Mouse (Mus musculus): ENCODE results near the gene Soat1. TPM values are rescaled to one million over a fixed set of nuclear protein-coding genes. Genes with fewer than 3 reads are reported as not detected.

Soat1 gene
- polyA plus RNA-seq, 1 experiment from 2014 or later, result 43.9 TPM

- ATAC-seq (no peak), DNase-seq (no peak)
- Histone ChIP-seq H3K36me3 (replicated peaks; ENCODE audit: insufficient read depth, low read length) (peaks cover 47% of the 10 kb centered on the region), H3K9ac (replicated peaks) (no peak overlapping the region), H3K9me3 (ENCODE audit: low read length) (no peaks in the 10 kb centered on the region), H3K27ac (ENCODE audit: low read depth) (no peak overlapping the region), H3K4me2 (ENCODE audit: low read depth, low read length) (no peak overlapping the region), H3K27me3 (ENCODE audit: insufficient read depth, low read length) (no peaks in the 10 kb centered on the region), H3K4me3 (ENCODE audit: low read depth, low read length) (no peak overlapping the region), H3K4me1 (ENCODE audit: insufficient read depth) (no peaks in the 10 kb centered on the region)
- TF ChIP-seq EP300 (IDR thresholded peaks at IDR 0.05; ENCODE audit: low read depth), result no peak
- TF ChIP-seq CTCF (IDR thresholded peaks at IDR 0.05; ENCODE audit: low read depth), result no peak
- WGBS (ENCODE audit: insufficient replicate concordance), result 76% methylated on average over 10 of the region's 10 CpGs
Observed at GRCm38 (mm10) chr1:156432498-156432897, 41.6 kb downstream of the Soat1 start.

DNA sequence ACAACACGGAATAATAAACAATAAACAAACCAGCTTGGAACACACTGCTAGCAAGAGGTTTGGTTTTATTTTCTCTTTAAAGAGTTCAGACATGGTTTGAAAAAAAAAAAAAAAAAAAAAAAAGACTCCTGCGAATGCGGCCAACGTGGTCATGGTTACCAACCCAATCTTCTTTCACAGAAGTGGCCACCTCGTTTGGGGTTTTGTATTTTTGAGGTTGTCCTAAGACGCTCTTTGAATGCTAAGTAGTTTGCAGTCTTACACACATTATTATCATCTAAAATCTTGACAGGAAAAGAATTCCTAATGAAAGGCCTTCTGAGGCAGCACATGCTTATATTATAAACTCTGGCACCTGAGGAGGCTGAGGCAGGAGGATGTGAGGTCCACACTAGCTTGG, 45.7 kb downstream of the Soat1 start:
- ATAC-seq, result no peak

GRCm38 (mm10) chr1:156425746-156426145, 48.4 kb downstream of the Soat1 start:
- no peak for ATAC-seq
- Histone ChIP-seq H3K36me3 (replicated peaks; ENCODE audit: insufficient read depth, low read length) (peaks cover 23% of the 10 kb centered on the region; the same call in 1 of the 2 replicates), H3K4me2 (ENCODE audit: low read depth, low read length) (no peak overlapping the region), H3K4me3 (ENCODE audit: low read depth, low read length) (no peak overlapping the region), H3K9me3 (ENCODE audit: low read length) (no peaks in the 10 kb centered on the region), H3K27ac (ENCODE audit: low read depth) (no peak overlapping the region), H3K27me3 (ENCODE audit: insufficient read depth, low read length) (no peaks in the 10 kb centered on the region), H3K9ac (replicated peaks) (no peak overlapping the region), H3K4me1 (ENCODE audit: insufficient read depth) (peaks cover 4% of the 10 kb centered on the region)
- DNase-seq, result no peak
- no peak for TF ChIP-seq EP300 (IDR thresholded peaks at IDR 0.05; ENCODE audit: low read depth)
- TF ChIP-seq CTCF (IDR thresholded peaks at IDR 0.05; ENCODE audit: low read depth), result no peak
- WGBS (ENCODE audit: insufficient replicate concordance), result 85% methylated on average over 4 of the region's 4 CpGs

More for the DNA sequence above, 45.7 kb downstream of the Soat1 start:
- Histone ChIP-seq H3K27me3 (ENCODE audit: insufficient read depth, low read length) (no peaks in the 10 kb centered on the region), H3K36me3 (replicated peaks; ENCODE audit: insufficient read depth, low read length) (peaks cover 39% of the 10 kb centered on the region), H3K27ac (ENCODE audit: low read depth) (no peak overlapping the region), H3K4me1 (ENCODE audit: insufficient read depth) (no peaks in the 10 kb centered on the region), H3K4me3 (ENCODE audit: low read depth, low read length) (no peak overlapping the region), H3K9me3 (ENCODE audit: low read length) (no peaks in the 10 kb centered on the region), H3K4me2 (ENCODE audit: low read depth, low read length) (no peak overlapping the region), H3K9ac (replicated peaks) (no peak overlapping the region)
- 84% methylated on average over 6 of the region's 6 CpGs for WGBS (ENCODE audit: insufficient replicate concordance)
- DNase-seq, result no peak
- TF ChIP-seq CTCF (IDR thresholded peaks at IDR 0.05; ENCODE audit: low read depth), result no peak
- TF ChIP-seq EP300 (IDR thresholded peaks at IDR 0.05; ENCODE audit: low read depth), result no peak

DNA sequence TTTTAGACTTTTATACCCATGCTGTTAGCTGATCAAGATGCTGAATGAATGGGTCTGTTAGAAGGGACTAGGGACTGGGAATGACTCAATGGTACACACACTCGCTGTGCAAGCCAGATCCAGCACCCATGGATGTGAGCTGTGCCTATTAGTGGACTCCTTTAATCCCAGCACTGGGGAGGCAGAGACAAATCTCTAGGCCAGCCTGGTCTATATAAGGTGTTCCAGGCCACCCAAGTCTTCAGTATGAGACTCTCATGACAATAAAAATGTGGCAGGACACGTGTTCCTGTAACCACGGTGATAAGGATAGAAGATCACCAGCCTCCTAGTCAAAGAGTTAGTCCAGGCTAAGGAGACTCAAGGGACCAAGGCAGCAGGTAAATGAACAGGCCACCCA, 50.1 kb downstream of the Soat1 start:
- WGBS (ENCODE audit: insufficient replicate concordance), result 83% methylated on average over 3 of the region's 3 CpGs
- Histone ChIP-seq H3K4me1 (ENCODE audit: insufficient read depth) (peaks cover 4% of the 10 kb centered on the region), H3K9me3 (ENCODE audit: low read length) (no peaks in the 10 kb centered on the region), H3K9ac (replicated peaks) (no peak overlapping the region), H3K27me3 (ENCODE audit: insufficient read depth, low read length) (no peaks in the 10 kb centered on the region), H3K4me2 (ENCODE audit: low read depth, low read length) (no peak overlapping the region), H3K4me3 (ENCODE audit: low read depth, low read length) (no peak overlapping the region), H3K36me3 (replicated peaks; ENCODE audit: insufficient read depth, low read length) (peaks cover 16% of the 10 kb centered on the region; the same call in 1 of the 2 replicates), H3K27ac (ENCODE audit: low read depth) (no peak overlapping the region)
- DNase-seq (no peak), ATAC-seq (no peak)
- TF ChIP-seq EP300 (IDR thresholded peaks at IDR 0.05; ENCODE audit: low read depth), result no peak
- TF ChIP-seq CTCF (IDR thresholded peaks at IDR 0.05; ENCODE audit: low read depth), result no peak

DNA sequence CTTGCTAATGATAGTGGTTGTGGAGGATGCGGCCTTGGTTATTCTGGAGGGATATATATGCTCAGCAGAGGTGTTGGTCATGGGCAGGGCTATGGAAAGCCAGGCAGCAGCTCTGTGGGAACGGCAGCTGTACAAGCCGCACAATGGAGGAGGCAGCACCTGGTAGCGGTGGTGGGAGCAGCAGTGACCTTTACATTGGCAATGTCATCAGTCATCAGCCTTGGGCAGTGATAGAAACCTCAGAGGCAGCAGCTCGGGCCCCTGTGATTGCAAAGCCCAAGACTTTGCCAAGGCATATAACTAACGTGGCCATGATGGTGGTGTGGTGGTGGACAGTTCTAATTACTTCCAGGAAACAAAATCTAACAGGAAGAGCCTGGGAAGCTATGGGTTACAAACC, 50.6 kb downstream of the Soat1 start:
- TF ChIP-seq EP300 (IDR thresholded peaks at IDR 0.05; ENCODE audit: low read depth), result no peak
- TF ChIP-seq CTCF (IDR thresholded peaks at IDR 0.05; ENCODE audit: low read depth), result no peak
- DNase-seq (no peak), ATAC-seq (no peak)
- no peaks in the 10 kb centered on the region for H3K27me3 ChIP-seq (ENCODE audit: insufficient read depth, low read length)
- H3K27ac ChIP-seq (ENCODE audit: low read depth), result no peak overlapping the region
- H3K4me1 ChIP-seq (ENCODE audit: insufficient read depth), result peaks cover 4% of the 10 kb centered on the region
- 84% methylated on average over 6 of the region's 6 CpGs for WGBS (ENCODE audit: insufficient replicate concordance)
- no peak overlapping the region for H3K4me2 ChIP-seq (ENCODE audit: low read depth, low read length)
- no peaks in the 10 kb centered on the region for H3K9me3 ChIP-seq (ENCODE audit: low read length)
- H3K36me3 ChIP-seq (replicated peaks; ENCODE audit: insufficient read depth, low read length), result peaks cover 12% of the 10 kb centered on the region; the same call in 1 of the 2 replicates
- no peak overlapping the region for H3K9ac ChIP-seq (replicated peaks)
- no peak overlapping the region for H3K4me3 ChIP-seq (ENCODE audit: low read depth, low read length)

GRCm38 (mm10) chr1:156422856-156423255, 51.3 kb downstream of the Soat1 start:
- Histone ChIP-seq H3K4me2 (ENCODE audit: low read depth, low read length) (no peak overlapping the region), H3K27me3 (ENCODE audit: insufficient read depth, low read length) (no peaks in the 10 kb centered on the region), H3K4me3 (ENCODE audit: low read depth, low read length) (no peak overlapping the region), H3K9ac (replicated peaks) (no peak overlapping the region), H3K36me3 (replicated peaks; ENCODE audit: insufficient read depth, low read length) (peaks cover 9% of the 10 kb centered on the region; the same call in 1 of the 2 replicates), H3K9me3 (ENCODE audit: low read length) (no peaks in the 10 kb centered on the region), H3K4me1 (ENCODE audit: insufficient read depth) (peaks cover 4% of the 10 kb centered on the region), H3K27ac (ENCODE audit: low read depth) (no peak overlapping the region)
- ATAC-seq, result no peak
- no peak for DNase-seq
- WGBS (ENCODE audit: insufficient replicate concordance), result 77% methylated on average over 6 of the region's 6 CpGs
- no peak for TF ChIP-seq EP300 (IDR thresholded peaks at IDR 0.05; ENCODE audit: low read depth)
- TF ChIP-seq CTCF (IDR thresholded peaks at IDR 0.05; ENCODE audit: low read depth), result no peak

Measured in liver, postnatal 0 days (tissue).